Mouse (Mus musculus): ENCODE results near the gene Coa5. TPM values are rescaled to one million over a fixed set of nuclear protein-coding genes. Genes with fewer than 3 reads are reported as not detected.

Coa5 gene
- 63.6 and 78.6 TPM in 2 replicates for total RNA-seq (2017)

- peak; percentile 95 to 96 for ATAC-seq (replicated peaks in 1 of 2; ENCODE audit: insufficient read depth in 1 of 2, low FRiP score in 2 of 2, low TSS enrichment in 1 of 2, low read depth in 1 of 2, poor library complexity in 2 of 2, severe bottlenecking in 2 of 2)
Measured at GRCm38 (mm10) chr1:37429366-37430296, at the start of gene Coa5, which contains the start of gene Unc50. Gene Coa5, minus strand, starts transcription at chr1:37430103. Gene Unc50, plus strand, starts transcription at chr1:37430139.

GRCm38 (mm10) chr1:37479074-37479473, 49.2 kb upstream of the Coa5 start:
- ATAC-seq (replicated peaks in 1 of 2; ENCODE audit: insufficient read depth in 1 of 2, low FRiP score in 2 of 2, low TSS enrichment in 1 of 2, low read depth in 1 of 2, poor library complexity in 2 of 2, severe bottlenecking in 2 of 2): peak; percentile 71 to 78

GRCm38 (mm10) chr1:37478416-37478815, 48.5 kb upstream of the Coa5 start:
- ATAC-seq (replicated peaks in 1 of 2; ENCODE audit: insufficient read depth in 1 of 2, low FRiP score in 2 of 2, low TSS enrichment in 1 of 2, low read depth in 1 of 2, poor library complexity in 2 of 2, severe bottlenecking in 2 of 2): peak; percentile 10 to 40; a peak in 2 of 4 replicates

- ATAC-seq (replicated peaks in 1 of 2; ENCODE audit: insufficient read depth in 1 of 2, low FRiP score in 2 of 2, low TSS enrichment in 1 of 2, low read depth in 1 of 2, poor library complexity in 2 of 2, severe bottlenecking in 2 of 2): no peak
Measured at GRCm38 (mm10) chr1:37477928-37478327, 48.0 kb upstream of the Coa5 start.

GRCm38 (mm10) chr1:37477250-37477649, 47.3 kb upstream of the Coa5 start:
- ATAC-seq (replicated peaks in 1 of 2; ENCODE audit: insufficient read depth in 1 of 2, low FRiP score in 2 of 2, low TSS enrichment in 1 of 2, low read depth in 1 of 2, poor library complexity in 2 of 2, severe bottlenecking in 2 of 2): no peak

DNA sequence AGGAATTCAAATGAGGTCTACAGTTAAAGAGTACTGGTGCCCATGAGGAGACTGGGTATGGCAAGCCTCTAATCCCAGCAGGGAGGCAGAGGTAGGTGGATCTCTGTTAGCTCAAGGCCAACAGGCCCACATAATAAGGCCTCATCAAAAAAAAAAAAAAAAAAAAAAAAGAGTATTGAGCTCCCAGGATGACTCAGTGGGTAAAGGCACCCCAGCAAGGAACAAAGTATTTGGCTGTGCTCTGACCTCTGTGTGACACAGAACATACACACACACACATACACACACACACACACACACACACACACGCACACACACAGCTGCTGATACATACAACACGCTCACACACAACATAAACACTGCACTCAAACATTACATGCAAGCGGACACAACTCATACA, 45.4 kb upstream of the Coa5 start:
- no peak for ATAC-seq (replicated peaks in 1 of 2; ENCODE audit: insufficient read depth in 1 of 2, low FRiP score in 2 of 2, low TSS enrichment in 1 of 2, low read depth in 1 of 2, poor library complexity in 2 of 2, severe bottlenecking in 2 of 2)

- ATAC-seq (replicated peaks in 1 of 2; ENCODE audit: insufficient read depth in 1 of 2, low FRiP score in 2 of 2, low TSS enrichment in 1 of 2, low read depth in 1 of 2, poor library complexity in 2 of 2, severe bottlenecking in 2 of 2): 0 out of 4 replicates have a peak, but pooled peaks of 1 of the 2 experiments have one; percentile 8
Measured at GRCm38 (mm10) chr1:37474634-37475190, 44.8 kb upstream of the Coa5 start.

- peak; percentile 47 to 71 for ATAC-seq (replicated peaks in 1 of 2; ENCODE audit: insufficient read depth in 1 of 2, low FRiP score in 2 of 2, low TSS enrichment in 1 of 2, low read depth in 1 of 2, poor library complexity in 2 of 2, severe bottlenecking in 2 of 2)
Measured at GRCm38 (mm10) chr1:37474046-37474445, 44.1 kb upstream of the Coa5 start.

DNA sequence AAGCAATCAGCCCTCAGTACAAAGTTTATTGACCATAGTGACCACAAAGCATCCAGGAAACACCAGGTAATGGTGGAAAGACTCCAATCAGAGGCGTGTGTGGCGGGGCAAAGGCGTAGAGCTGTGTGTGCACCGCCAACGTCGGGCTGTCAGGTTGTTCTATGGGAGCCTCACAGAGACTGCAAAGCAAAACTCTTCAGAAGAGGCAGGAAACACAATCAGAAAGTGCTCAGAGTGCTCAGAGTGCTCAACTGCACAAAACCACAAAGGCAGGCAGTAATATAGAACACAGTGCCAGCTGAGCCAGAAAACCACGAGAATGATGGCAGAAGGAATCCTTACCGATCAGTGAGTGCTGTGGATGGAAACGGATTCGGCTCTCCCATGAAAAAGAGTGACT, 43.3 kb upstream of the Coa5 start:
- peak; percentile 33 to 37; a peak in 2 of 4 replicates for ATAC-seq (replicated peaks in 1 of 2; ENCODE audit: insufficient read depth in 1 of 2, low FRiP score in 2 of 2, low TSS enrichment in 1 of 2, low read depth in 1 of 2, poor library complexity in 2 of 2, severe bottlenecking in 2 of 2)

- no peak for ATAC-seq (replicated peaks in 1 of 2; ENCODE audit: insufficient read depth in 1 of 2, low FRiP score in 2 of 2, low TSS enrichment in 1 of 2, low read depth in 1 of 2, poor library complexity in 2 of 2, severe bottlenecking in 2 of 2)
Measured at GRCm38 (mm10) chr1:37471179-37472148, 41.6 kb upstream of the Coa5 start.

DNA sequence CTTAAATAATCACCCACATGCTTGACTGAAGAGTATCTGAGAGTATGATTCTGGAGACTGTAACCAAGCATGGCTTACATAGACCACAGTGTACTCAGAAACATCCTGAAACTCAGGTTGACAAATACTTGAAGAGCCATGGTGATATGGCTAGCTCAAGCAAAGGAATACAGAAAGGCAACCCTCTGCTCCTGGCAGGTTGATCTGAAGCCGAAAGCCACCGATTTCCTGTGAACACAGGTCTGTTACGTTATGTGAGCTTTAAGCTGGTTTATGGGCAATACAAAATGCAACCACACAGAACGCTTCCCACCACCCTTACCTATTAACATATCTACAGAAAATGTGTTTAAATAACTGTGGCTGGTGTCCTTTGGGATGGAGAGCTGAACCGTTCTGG, 39.1 kb upstream of the Coa5 start:
- no peak for ATAC-seq (replicated peaks in 1 of 2; ENCODE audit: insufficient read depth in 1 of 2, low FRiP score in 2 of 2, low TSS enrichment in 1 of 2, low read depth in 1 of 2, poor library complexity in 2 of 2, severe bottlenecking in 2 of 2)

DNA sequence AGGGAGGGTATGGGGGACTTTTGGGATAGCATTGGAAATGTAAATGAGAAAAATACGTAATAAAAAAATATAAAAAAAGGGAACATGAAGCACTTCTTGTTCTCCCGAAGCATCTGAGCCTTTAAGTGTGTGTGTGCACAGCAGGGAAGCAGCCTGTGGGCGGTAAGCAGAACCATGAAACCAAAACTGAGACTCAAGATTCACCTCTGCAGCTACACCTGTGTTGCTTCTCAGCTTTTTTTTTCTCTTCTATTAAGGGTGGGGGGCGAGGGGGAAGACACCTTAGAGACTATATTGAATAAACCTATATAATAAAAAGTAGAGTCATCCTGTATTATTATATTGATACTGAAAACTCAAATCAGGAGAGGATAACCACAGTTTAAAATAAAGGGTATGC, 37.9 kb upstream of the Coa5 start:
- no peak for ATAC-seq (replicated peaks in 1 of 2; ENCODE audit: insufficient read depth in 1 of 2, low FRiP score in 2 of 2, low TSS enrichment in 1 of 2, low read depth in 1 of 2, poor library complexity in 2 of 2, severe bottlenecking in 2 of 2)

- 0 out of 4 replicates have a peak, but pooled peaks of 1 of the 2 experiments have one; percentile 27 for ATAC-seq (replicated peaks in 1 of 2; ENCODE audit: insufficient read depth in 1 of 2, low FRiP score in 2 of 2, low TSS enrichment in 1 of 2, low read depth in 1 of 2, poor library complexity in 2 of 2, severe bottlenecking in 2 of 2)
Measured at GRCm38 (mm10) chr1:37466322-37466995, 36.6 kb upstream of the Coa5 start.

DNA sequence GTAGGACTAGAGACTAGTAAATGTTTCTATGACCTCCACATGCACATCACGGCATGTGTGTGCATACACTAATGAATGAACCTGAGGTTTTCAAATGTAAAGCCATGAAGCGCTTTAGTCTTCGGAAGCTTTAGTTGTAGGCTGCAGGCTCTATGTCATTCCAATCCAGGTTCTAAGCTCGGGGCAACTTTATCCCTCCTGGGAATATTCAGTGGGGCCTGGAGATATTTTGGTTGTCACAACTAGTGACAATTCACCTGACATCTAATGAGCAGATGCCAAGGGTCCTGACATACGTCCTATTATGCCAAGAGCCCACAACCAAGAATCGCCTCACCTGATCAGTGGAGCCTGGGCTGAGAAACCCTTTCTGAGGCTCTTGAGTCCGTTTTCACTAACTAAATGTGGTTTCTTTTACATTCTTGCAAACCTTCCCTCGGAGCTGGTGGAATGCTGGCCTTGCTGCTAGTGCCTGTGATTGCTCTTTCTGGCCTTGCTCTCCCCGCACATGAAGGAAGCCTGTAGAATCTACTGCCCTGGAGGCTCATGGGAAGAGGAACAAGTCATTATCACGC, 35.1 kb upstream of the Coa5 start:
- ATAC-seq (replicated peaks in 1 of 2; ENCODE audit: insufficient read depth in 1 of 2, low FRiP score in 2 of 2, low TSS enrichment in 1 of 2, low read depth in 1 of 2, poor library complexity in 2 of 2, severe bottlenecking in 2 of 2): no peak

- no peak for ATAC-seq (replicated peaks in 1 of 2; ENCODE audit: insufficient read depth in 1 of 2, low FRiP score in 2 of 2, low TSS enrichment in 1 of 2, low read depth in 1 of 2, poor library complexity in 2 of 2, severe bottlenecking in 2 of 2)
Measured at GRCm38 (mm10) chr1:37457546-37457945, 27.6 kb upstream of the Coa5 start.

DNA sequence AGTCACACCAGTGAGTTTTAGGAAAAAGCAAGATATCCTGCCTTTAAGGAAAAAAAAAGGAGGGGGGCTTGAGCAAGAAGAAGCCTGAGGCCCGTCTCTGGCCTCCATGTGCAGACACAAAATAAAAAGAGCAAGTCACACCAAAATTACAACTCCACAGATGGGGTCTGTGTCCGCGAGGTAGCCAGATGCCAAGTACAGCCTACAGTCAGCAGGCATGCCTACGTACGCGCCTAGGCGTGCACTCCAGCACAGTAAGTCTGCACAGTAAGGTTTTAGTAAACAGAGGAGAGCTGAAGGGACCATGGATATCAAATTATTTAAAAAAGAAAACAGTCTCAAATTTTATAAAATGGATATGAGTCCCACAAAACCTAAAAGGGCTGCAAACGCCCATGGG, 21.4 kb upstream of the Coa5 start:
- no peak for ATAC-seq (replicated peaks in 1 of 2; ENCODE audit: insufficient read depth in 1 of 2, low FRiP score in 2 of 2, low TSS enrichment in 1 of 2, low read depth in 1 of 2, poor library complexity in 2 of 2, severe bottlenecking in 2 of 2)

Data from hematopoietic stem cell, adult 5-6 weeks (primary cell).